Mouse (Mus musculus): Measurements from ENCODE around the gene Baiap2l1. TPM values are rescaled to one million over a fixed set of nuclear protein-coding genes. Genes with fewer than 3 reads are reported as not detected.
A peak's percentile ranks its signal among the peaks of the same experiment; 100 is the strongest.

The Baiap2l1 gene
- polyA plus RNA-seq, 1 experiment from 2014 or later, result 27.4 TPM

- H3K4me1 ChIP-seq (replicated peaks), result 0 out of 2 replicates have a peak, but pooled peaks cover 2% of the 10 kb centered on the region
- no peak overlapping the region for H3K4me3 ChIP-seq (replicated peaks)
- no peaks in the 10 kb centered on the region; the same call in 1 of the 2 replicates for H3K36me3 ChIP-seq
- H3K4me2 ChIP-seq (replicated peaks), result no peak overlapping the region
- H3K9ac ChIP-seq, result no peak overlapping the region
- no peak overlapping the region for H3K27ac ChIP-seq
- 83% methylated on average over 9 of the region's 9 CpGs for WGBS
- H3K9me3 ChIP-seq, result no peaks in the 10 kb centered on the region
- no peak for ATAC-seq
- no peaks in the 10 kb centered on the region for H3K27me3 ChIP-seq (replicated peaks)
Observed at GRCm38 (mm10) chr5:144279081-144279541, 78.8 kb downstream of the Baiap2l1 start.

- no peak overlapping the region for H3K4me2 ChIP-seq (replicated peaks)
- WGBS, result 83% methylated on average over 12 of the region's 13 CpGs
- H3K4me3 ChIP-seq (replicated peaks), result no peak overlapping the region
- no peaks in the 10 kb centered on the region for H3K27me3 ChIP-seq (replicated peaks)
- no peak for ATAC-seq
- no peak overlapping the region for H3K27ac ChIP-seq
- H3K36me3 ChIP-seq, result no peaks in the 10 kb centered on the region; the same call in 1 of the 2 replicates
- no peak overlapping the region for H3K9ac ChIP-seq
- H3K4me1 ChIP-seq (replicated peaks), result 0 out of 2 replicates have a peak, but pooled peaks cover 2% of the 10 kb centered on the region
- no peaks in the 10 kb centered on the region for H3K9me3 ChIP-seq
Observed at GRCm38 (mm10) chr5:144278374-144278960, 79.4 kb downstream of the Baiap2l1 start.

GRCm38 (mm10) chr5:144276898-144277630 is 80.8 kb downstream of the Baiap2l1 start:
- Histone ChIP-seq H3K27ac (no peak overlapping the region), H3K27me3 (replicated peaks) (no peaks in the 10 kb centered on the region), H3K4me3 (replicated peaks) (no peak overlapping the region), H3K9me3 (no peaks in the 10 kb centered on the region), H3K9ac (no peak overlapping the region), H3K4me1 (replicated peaks) (0 out of 2 replicates have a peak, but pooled peaks cover 2% of the 10 kb centered on the region), H3K4me2 (replicated peaks) (no peak overlapping the region), H3K36me3 (no peaks in the 10 kb centered on the region; the same call in 1 of the 2 replicates)
- 83% methylated on average over 17 of the region's 17 CpGs for WGBS
- peak; percentile 35 for ATAC-seq

GRCm38 (mm10) chr5:144274904-144275303 is 83.0 kb downstream of the Baiap2l1 start:
- Histone ChIP-seq H3K4me2 (replicated peaks) (no peak overlapping the region), H3K4me1 (replicated peaks) (0 out of 2 replicates have a peak, but pooled peaks cover 2% of the 10 kb centered on the region), H3K27me3 (replicated peaks) (no peaks in the 10 kb centered on the region), H3K4me3 (replicated peaks) (no peak overlapping the region), H3K36me3 (peaks cover 3% of the 10 kb centered on the region), H3K27ac (no peak overlapping the region), H3K9ac (no peak overlapping the region), H3K9me3 (no peaks in the 10 kb centered on the region)
- WGBS, result 74% methylated on average over 6 of the region's 6 CpGs
- no peak for ATAC-seq

- Histone ChIP-seq H3K9me3 (no peaks in the 10 kb centered on the region), H3K27ac (no peak overlapping the region), H3K4me1 (replicated peaks) (no peaks in the 10 kb centered on the region), H3K4me2 (replicated peaks) (no peak overlapping the region), H3K9ac (no peak overlapping the region), H3K27me3 (replicated peaks) (no peaks in the 10 kb centered on the region), H3K4me3 (replicated peaks) (no peak overlapping the region), H3K36me3 (peaks cover 10% of the 10 kb centered on the region)
- 27% methylated on average over 5 of the region's 5 CpGs for WGBS
- ATAC-seq, result peak; percentile 77
Observed at GRCm38 (mm10) chr5:144271772-144272171, 86.1 kb downstream of the Baiap2l1 start.

- Histone ChIP-seq H3K4me1 (replicated peaks) (no peaks in the 10 kb centered on the region), H3K4me3 (replicated peaks) (no peak overlapping the region), H3K27me3 (replicated peaks) (no peaks in the 10 kb centered on the region), H3K27ac (no peak overlapping the region), H3K4me2 (replicated peaks) (no peak overlapping the region), H3K9ac (no peak overlapping the region), H3K9me3 (no peaks in the 10 kb centered on the region), H3K36me3 (peaks cover 10% of the 10 kb centered on the region)
- no peak for ATAC-seq
- WGBS, result 77% methylated on average over 3 of the region's 3 CpGs
Observed at GRCm38 (mm10) chr5:144271118-144271517, 86.8 kb downstream of the Baiap2l1 start.

GRCm38 (mm10) chr5:144270420-144270819 is 87.5 kb downstream of the Baiap2l1 start:
- Histone ChIP-seq H3K9ac (no peak overlapping the region), H3K27ac (no peak overlapping the region), H3K4me2 (replicated peaks) (no peak overlapping the region), H3K4me3 (replicated peaks) (no peak overlapping the region), H3K36me3 (peaks cover 10% of the 10 kb centered on the region), H3K9me3 (no peaks in the 10 kb centered on the region), H3K27me3 (replicated peaks) (no peaks in the 10 kb centered on the region), H3K4me1 (replicated peaks) (no peaks in the 10 kb centered on the region)
- WGBS, result 89% methylated on average over 8 of the region's 8 CpGs
- ATAC-seq, result no peak

- H3K36me3 ChIP-seq, result peaks cover 11% of the 10 kb centered on the region
- no peak overlapping the region for H3K4me2 ChIP-seq (replicated peaks)
- 0 out of 2 replicates have a peak overlapping the region, but pooled peaks have one; percentile 9 for H3K27ac ChIP-seq
- no peak overlapping the region for H3K9ac ChIP-seq
- H3K4me3 ChIP-seq (replicated peaks), result no peak overlapping the region
- H3K4me1 ChIP-seq (replicated peaks), result no peaks in the 10 kb centered on the region
- WGBS, result 91% methylated on average over 7 of the region's 7 CpGs
- no peaks in the 10 kb centered on the region for H3K27me3 ChIP-seq (replicated peaks)
- no peak for ATAC-seq
- H3K9me3 ChIP-seq, result no peaks in the 10 kb centered on the region
Observed at GRCm38 (mm10) chr5:144269926-144270325, 88.0 kb downstream of the Baiap2l1 start.

- 72% methylated on average over 8 of the region's 8 CpGs for WGBS
- Histone ChIP-seq H3K4me1 (replicated peaks) (no peaks in the 10 kb centered on the region), H3K4me2 (replicated peaks) (no peak overlapping the region), H3K27me3 (replicated peaks) (no peaks in the 10 kb centered on the region), H3K9ac (no peak overlapping the region), H3K36me3 (peaks cover 17% of the 10 kb centered on the region), H3K4me3 (replicated peaks) (no peak overlapping the region), H3K9me3 (no peaks in the 10 kb centered on the region), H3K27ac (no peak overlapping the region)
- no peak for ATAC-seq
Observed at GRCm38 (mm10) chr5:144267535-144268241, 90.2 kb downstream of the Baiap2l1 start.

GRCm38 (mm10) chr5:144263496-144263895 is 94.4 kb downstream of the Baiap2l1 start:
- Histone ChIP-seq H3K36me3 (peaks cover 8% of the 10 kb centered on the region), H3K4me1 (replicated peaks) (peaks cover 13% of the 10 kb centered on the region), H3K9ac (no peak overlapping the region), H3K27me3 (replicated peaks) (no peaks in the 10 kb centered on the region), H3K27ac (no peak overlapping the region), H3K9me3 (no peaks in the 10 kb centered on the region), H3K4me2 (replicated peaks) (no peak overlapping the region), H3K4me3 (replicated peaks) (no peak overlapping the region)
- WGBS, result 86% methylated on average over 13 of the region's 13 CpGs
- ATAC-seq, result no peak

- Histone ChIP-seq H3K27ac (no peak overlapping the region), H3K36me3 (peaks cover 8% of the 10 kb centered on the region), H3K4me3 (replicated peaks) (no peak overlapping the region), H3K4me2 (replicated peaks) (no peak overlapping the region), H3K9me3 (no peaks in the 10 kb centered on the region), H3K9ac (no peak overlapping the region), H3K27me3 (replicated peaks) (no peaks in the 10 kb centered on the region), H3K4me1 (replicated peaks) (peaks cover 17% of the 10 kb centered on the region)
- WGBS, result 77% methylated on average over 9 of the region's 9 CpGs
- no peak for ATAC-seq
Observed at GRCm38 (mm10) chr5:144263082-144263481, 94.8 kb downstream of the Baiap2l1 start.

- Histone ChIP-seq H3K4me2 (replicated peaks) (no peak overlapping the region), H3K4me1 (replicated peaks) (peaks cover 29% of the 10 kb centered on the region), H3K27ac (no peak overlapping the region), H3K9me3 (no peaks in the 10 kb centered on the region), H3K9ac (no peak overlapping the region), H3K4me3 (replicated peaks) (no peak overlapping the region), H3K36me3 (peaks cover 8% of the 10 kb centered on the region), H3K27me3 (replicated peaks) (no peaks in the 10 kb centered on the region)
- whole genome bisulfite sequencing, result 90% methylated on average over 5 of the region's 5 CpGs
- no peak for ATAC-seq
Observed at GRCm38 (mm10) chr5:144261829-144262228, 96.1 kb downstream of the Baiap2l1 start.

All from intestine, embryonic 15.5 days (tissue).